8 mouse cellular contexts compared by ENCODE assay signal in the genomic region with DNA sequence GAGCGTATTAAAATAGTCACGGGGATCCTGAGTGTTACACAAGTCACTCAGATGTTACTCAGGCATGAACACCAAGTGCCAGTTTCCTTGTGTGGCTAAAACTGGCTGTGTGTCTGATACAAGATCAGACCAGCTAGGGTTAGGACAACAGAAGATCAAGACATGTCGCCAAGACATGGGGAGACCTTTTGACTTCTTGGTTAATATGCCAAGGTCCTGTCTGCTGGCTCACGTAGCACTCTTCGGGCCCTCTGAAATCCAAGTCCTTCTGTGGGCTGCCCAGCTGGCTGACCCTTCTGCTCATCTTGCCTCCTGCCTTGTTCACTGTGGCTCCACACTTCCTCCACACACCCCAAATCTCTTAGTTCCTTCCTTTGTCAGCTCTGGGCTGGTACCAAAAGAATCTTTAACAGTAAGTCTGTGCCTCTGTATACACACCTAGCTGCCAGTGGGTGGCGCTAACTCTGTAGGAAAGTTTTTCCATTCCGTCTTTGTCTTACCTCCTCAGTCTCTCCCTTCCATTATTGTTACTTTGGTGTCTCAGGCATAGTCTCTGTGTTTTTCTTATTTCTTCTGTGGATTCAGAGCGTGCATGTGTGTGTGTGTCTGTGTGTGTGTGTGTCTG. TPM values are rescaled to one million over a fixed set of nuclear protein-coding genes. Genes with fewer than 3 reads are reported as not detected.
DNase-seq lines count a peak whose midpoint lies in the region; ATAC-seq and TF ChIP-seq lines count a peak whose summit lies in the region.

No protein-coding gene starts in this region.

- no peak for DNase-seq in forebrain, embryonic 10.5 days (ENCODE audit: extremely low spot score, low spot score)
- no peak for DNase-seq in midbrain, embryonic 11.5 days (ENCODE audit: low spot score, missing footprints)
- no peak for DNase-seq in brain, embryonic 14.5 days (ENCODE audit: low read depth)
- no peak for DNase-seq in spleen, postnatal 14 days (ENCODE audit: low spot score in 2 of 2)
- DNase-seq in cerebellum, adult 8-10 months, result no peak

- no peak overlapping the region for H3K9ac ChIP-seq in forebrain, embryonic 16.5 days (replicated peaks; ENCODE audit: low read depth, low read length)
- H3K9ac ChIP-seq in midbrain, embryonic 13.5 days (replicated peaks), result no peak overlapping the region
- H3K9ac ChIP-seq in midbrain, embryonic 11.5 days (ENCODE audit: low read length), result no peak overlapping the region
- no peak overlapping the region for H3K9ac ChIP-seq in limb, embryonic 15.5 days

- TF ChIP-seq CTCF in brain, embryonic 14.5 days (IDR thresholded peaks at IDR 0.05; ENCODE audit: borderline replicate concordance, extremely low read depth, insufficient read depth, insufficient read length), result peak; percentile 49; the same call in 1 of the 2 replicates

- 65% methylated on average over 8 of the region's 8 CpGs for WGBS in forebrain, embryonic 10.5 days
- WGBS in forebrain, embryonic 16.5 days, result 73% methylated on average over 8 of the region's 8 CpGs
- WGBS in midbrain, embryonic 13.5 days, result 78% methylated on average over 8 of the region's 8 CpGs
- 69% methylated on average over 8 of the region's 8 CpGs for WGBS in midbrain, embryonic 11.5 days
- WGBS in limb, embryonic 15.5 days, result 65% methylated on average over 8 of the region's 8 CpGs

- H3K9me3 ChIP-seq in forebrain, embryonic 10.5 days, result no peaks in the 10 kb centered on the region
- no peaks in the 10 kb centered on the region for H3K9me3 ChIP-seq in forebrain, embryonic 16.5 days (ENCODE audit: control insufficient read depth, low read length)
- no peaks in the 10 kb centered on the region for H3K9me3 ChIP-seq in midbrain, embryonic 13.5 days
- no peaks in the 10 kb centered on the region for H3K9me3 ChIP-seq in midbrain, embryonic 11.5 days (ENCODE audit: control insufficient read depth, low read length)
- H3K9me3 ChIP-seq in limb, embryonic 15.5 days, result no peaks in the 10 kb centered on the region

- peaks cover 43% of the 10 kb centered on the region for H3K4me1 ChIP-seq in forebrain, embryonic 10.5 days
- 0 out of 2 replicates have a peak, but pooled peaks cover 2% of the 10 kb centered on the region for H3K4me1 ChIP-seq in forebrain, embryonic 16.5 days (replicated peaks; ENCODE audit: control insufficient read depth, insufficient read depth, low read length)
- H3K4me1 ChIP-seq in midbrain, embryonic 13.5 days (replicated peaks), result peaks cover 11% of the 10 kb centered on the region
- H3K4me1 ChIP-seq in midbrain, embryonic 11.5 days (ENCODE audit: control insufficient read depth, insufficient read depth, low read length), result peaks cover 4% of the 10 kb centered on the region
- H3K4me1 ChIP-seq in limb, embryonic 15.5 days, result peaks cover 16% of the 10 kb centered on the region

- no peak for ATAC-seq in forebrain, embryonic 16.5 days
- ATAC-seq in midbrain, embryonic 13.5 days, result 0 out of 2 replicates have a peak, but pooled peaks have one; percentile 46
- ATAC-seq in midbrain, embryonic 11.5 days (ENCODE audit: low FRiP score), result no peak
- no peak for ATAC-seq in limb, embryonic 15.5 days (ENCODE audit: insufficient number of reproducible peaks, low FRiP score, low TSS enrichment, low read depth)

- TF ChIP-seq POLR2A in brain, embryonic 14.5 days (IDR thresholded peaks at IDR 0.05; ENCODE audit: borderline replicate concordance, extremely low read depth, insufficient read depth, insufficient read length, poor library complexity, severe bottlenecking), result no peak

- H3K4me3 ChIP-seq in forebrain, embryonic 10.5 days, result no peak overlapping the region
- H3K4me3 ChIP-seq in forebrain, embryonic 16.5 days (replicated peaks; ENCODE audit: low read length), result no peak overlapping the region
- H3K4me3 ChIP-seq in midbrain, embryonic 13.5 days (replicated peaks), result no peak overlapping the region
- no peak overlapping the region for H3K4me3 ChIP-seq in midbrain, embryonic 11.5 days (ENCODE audit: low read depth, low read length)
- H3K4me3 ChIP-seq in limb, embryonic 15.5 days, result no peak overlapping the region

- H3K27me3 ChIP-seq in forebrain, embryonic 10.5 days (ENCODE audit: poor library complexity, severe bottlenecking), result peaks cover 8% of the 10 kb centered on the region; the same call in 1 of the 2 replicates
- H3K27me3 ChIP-seq in forebrain, embryonic 16.5 days (replicated peaks; ENCODE audit: control insufficient read depth, insufficient read depth, low read length), result no peaks in the 10 kb centered on the region
- H3K27me3 ChIP-seq in midbrain, embryonic 13.5 days, result no peaks in the 10 kb centered on the region
- no peaks in the 10 kb centered on the region for H3K27me3 ChIP-seq in midbrain, embryonic 11.5 days (ENCODE audit: control insufficient read depth, insufficient read depth, low read length)
- no peaks in the 10 kb centered on the region for H3K27me3 ChIP-seq in limb, embryonic 15.5 days

- peak overlapping the region; percentile 57; the same call in 1 of the 2 replicates for H3K27ac ChIP-seq in forebrain, embryonic 10.5 days
- no peak overlapping the region for H3K27ac ChIP-seq in forebrain, embryonic 16.5 days (ENCODE audit: low read length)
- H3K27ac ChIP-seq in midbrain, embryonic 13.5 days, result no peak overlapping the region
- no peak overlapping the region for H3K27ac ChIP-seq in midbrain, embryonic 11.5 days (ENCODE audit: low read depth, low read length)
- 0 out of 2 replicates have a peak overlapping the region, but pooled peaks have one; percentile 2 for H3K27ac ChIP-seq in limb, embryonic 15.5 days

- no peak overlapping the region for H3K4me2 ChIP-seq in forebrain, embryonic 16.5 days (ENCODE audit: low read length)
- H3K4me2 ChIP-seq in midbrain, embryonic 13.5 days (replicated peaks), result no peak overlapping the region
- H3K4me2 ChIP-seq in midbrain, embryonic 11.5 days, result no peak overlapping the region
- no peak overlapping the region for H3K4me2 ChIP-seq in limb, embryonic 15.5 days

- no peaks in the 10 kb centered on the region for H3K36me3 ChIP-seq in forebrain, embryonic 10.5 days (replicated peaks)
- no peaks in the 10 kb centered on the region for H3K36me3 ChIP-seq in forebrain, embryonic 16.5 days (ENCODE audit: control insufficient read depth, insufficient read depth)
- H3K36me3 ChIP-seq in midbrain, embryonic 13.5 days, result no peaks in the 10 kb centered on the region
- H3K36me3 ChIP-seq in midbrain, embryonic 11.5 days (ENCODE audit: control insufficient read depth, insufficient read depth, low read length), result no peaks in the 10 kb centered on the region
- no peaks in the 10 kb centered on the region for H3K36me3 ChIP-seq in limb, embryonic 15.5 days

RNA-seq across cellular contexts. Expression of a gene that starts 38.5 kb away (rescaled TPM):
- polyA plus RNA-seq in forebrain, embryonic 10.5 days (2016; fragmentation: Nextera tagmentation; extraction: Ambion mirVana), result 1.1 and 1.3 TPM in 2 replicates
- polyA plus RNA-seq in forebrain, embryonic 16.5 days (2015; fragmentation: Nextera tagmentation; extraction: Ambion mirVana), result 1.3 and 2.6 TPM in 2 replicates
- 1.5 and 1.6 TPM in 2 replicates for polyA plus RNA-seq in midbrain, embryonic 13.5 days (2015; fragmentation: Nextera tagmentation; extraction: Ambion mirVana)
- 0.33 and 0.90 TPM in 2 replicates for polyA plus RNA-seq in midbrain, embryonic 11.5 days (2014; fragmentation: Nextera tagmentation; extraction: Ambion mirVana)
- 3.1 and 4.9 TPM in 2 replicates for polyA plus RNA-seq in brain, embryonic 14.5 days (2012; rRNA removed)
- 3.3 and 4.1 TPM in 2 replicates for polyA plus RNA-seq in limb, embryonic 15.5 days (2015; fragmentation: Nextera tagmentation; extraction: Ambion mirVana)

Comparison
In these comparisons a context has a peak if more than half of its experiments do, and no peak if none do; other contexts are left out.
1. H3K27ac ChIP-seq: peak in forebrain, embryonic 10.5 days (single experiment) and limb, embryonic 15.5 days (single experiment); none in forebrain, embryonic 16.5 days (single experiment), midbrain, embryonic 13.5 days (single experiment) and midbrain, embryonic 11.5 days (single experiment).